Mouse (Mus musculus) lung, adult 2 months (tissue): ENCODE measurements around the gene Epha2.

ENCODE experiments used
- CTCF ChIP-seq: fragments of 200-500 bp; IDR thresholded peaks from 2 replicates; pipeline ENCODE4 v1.5.1; 2011; ENCODE audit warnings: mild to moderate bottlenecking, low read length, control low read depth; ENCODE audit not compliant: insufficient read depth
- POLR2A ChIP-seq: fragments of 200-500 bp; IDR thresholded peaks from 2 replicates; pipeline ENCODE4 v1.6.1; 2011; ENCODE audit warnings: low read depth, mild to moderate bottlenecking, control low read depth, low read length, borderline replicate concordance; ENCODE audit errors: extremely low read depth

GRCm38 (mm10) chr4:141324771-141325191 is 23.7 kb downstream of the Epha2 start:
- no peak for TF ChIP-seq CTCF
- no peak for TF ChIP-seq POLR2A
